Mouse (Mus musculus): ENCODE results near the gene Gm4869. TPM values are rescaled to one million over a fixed set of nuclear protein-coding genes. Genes with fewer than 3 reads are reported as not detected.

The Gm4869 gene
- polyA plus RNA-seq, 1 experiment from 2014 or later: not detected

Small RNA genes within 50 kb of the gene (microRNA-seq; reads per million reads assigned to microRNA genes)
- not detected for gene Mir7038

Other genes starting within 250 kb of the Gm4869 start
- gene Mad1l1, start 124.1 kb upstream of the Gm4869 start, polyA plus RNA-seq (2015; fragmentation: Nextera tagmentation; extraction: Ambion mirVana): 39.7 and 40.7 TPM in 2 replicates
- 28.6 and 31.9 TPM in 2 replicates for gene Nudt1, start 124.0 kb upstream of the Gm4869 start, polyA plus RNA-seq (2015; fragmentation: Nextera tagmentation; extraction: Ambion mirVana)
- 18.6 and 23.5 TPM in 2 replicates for gene Mrm2, start 113.7 kb upstream of the Gm4869 start, polyA plus RNA-seq (2015; fragmentation: Nextera tagmentation; extraction: Ambion mirVana)
- gene Snx8, start 56.4 kb upstream of the Gm4869 start, polyA plus RNA-seq (2015; fragmentation: Nextera tagmentation; extraction: Ambion mirVana): 25.2 and 26.4 TPM in 2 replicates
- gene Eif3b, start 26.3 kb upstream of the Gm4869 start, polyA plus RNA-seq (2015; fragmentation: Nextera tagmentation; extraction: Ambion mirVana): 71.4 and 92.6 TPM in 2 replicates
- 13.4 and 15.2 TPM in 2 replicates for gene Chst12, start 59.9 kb downstream of the Gm4869 start, polyA plus RNA-seq (2015; fragmentation: Nextera tagmentation; extraction: Ambion mirVana)
- not detected in 2 replicates for gene Grifin, start 119.4 kb downstream of the Gm4869 start, polyA plus RNA-seq (2015; fragmentation: Nextera tagmentation; extraction: Ambion mirVana)
- gene Lfng, start 161.7 kb downstream of the Gm4869 start, polyA plus RNA-seq (2015; fragmentation: Nextera tagmentation; extraction: Ambion mirVana): 25.0 and 25.7 TPM in 2 replicates
- gene Ttyh3, start 203.4 kb downstream of the Gm4869 start, polyA plus RNA-seq (2015; fragmentation: Nextera tagmentation; extraction: Ambion mirVana): 53.6 and 76.6 TPM in 2 replicates

Data from midbrain, embryonic 13.5 days (tissue).